Mouse (Mus musculus): ENCODE results near the gene Lrrc4c.

Lrrc4c gene

GRCm38 (mm10) chr2:96547171-96547570 is 229.2 kb downstream of the Lrrc4c start:
- DNase-seq (ENCODE audit: low spot score in 2 of 2) = no peak

GRCm38 (mm10) chr2:96573755-96574154 is 255.8 kb downstream of the Lrrc4c start:
- no peak for DNase-seq (ENCODE audit: low spot score in 2 of 2)

GRCm38 (mm10) chr2:96577701-96578100 is 259.7 kb downstream of the Lrrc4c start:
- no peak for DNase-seq (ENCODE audit: low spot score in 2 of 2)

GRCm38 (mm10) chr2:96580136-96580733 is 262.3 kb downstream of the Lrrc4c start:
- no peak for DNase-seq (ENCODE audit: low spot score in 2 of 2)

- no peak for DNase-seq (ENCODE audit: low spot score in 2 of 2)
Measured at GRCm38 (mm10) chr2:96585665-96586064, 267.7 kb downstream of the Lrrc4c start.

GRCm38 (mm10) chr2:96604801-96605200 is 286.8 kb downstream of the Lrrc4c start:
- DNase-seq (ENCODE audit: low spot score in 2 of 2) = no peak

- no peak for DNase-seq (ENCODE audit: low spot score in 2 of 2)
Measured at GRCm38 (mm10) chr2:96614121-96614520, 296.2 kb downstream of the Lrrc4c start.

- no peak for DNase-seq (ENCODE audit: low spot score in 2 of 2)
Measured at GRCm38 (mm10) chr2:96618691-96619205, 300.8 kb downstream of the Lrrc4c start.

- no peak for DNase-seq (ENCODE audit: low spot score in 2 of 2)
Measured at GRCm38 (mm10) chr2:96667113-96667512, 349.1 kb downstream of the Lrrc4c start.

GRCm38 (mm10) chr2:96681806-96682205 is 363.8 kb downstream of the Lrrc4c start:
- DNase-seq (ENCODE audit: low spot score in 2 of 2) = no peak

GRCm38 (mm10) chr2:96685328-96685727 is 367.4 kb downstream of the Lrrc4c start:
- DNase-seq (ENCODE audit: low spot score in 2 of 2) = no peak

- DNase-seq (ENCODE audit: low spot score in 2 of 2) = no peak
Measured at GRCm38 (mm10) chr2:96705004-96705403, 387.0 kb downstream of the Lrrc4c start.

GRCm38 (mm10) chr2:96707772-96708350 is 389.9 kb downstream of the Lrrc4c start:
- DNase-seq (ENCODE audit: low spot score in 2 of 2) = no peak

- DNase-seq (ENCODE audit: low spot score in 2 of 2) = no peak
Measured at GRCm38 (mm10) chr2:96714561-96714960, 396.6 kb downstream of the Lrrc4c start.

- no peak for DNase-seq (ENCODE audit: low spot score in 2 of 2)
Measured at GRCm38 (mm10) chr2:96717353-96717752, 399.4 kb downstream of the Lrrc4c start.

GRCm38 (mm10) chr2:96723395-96723794 is 405.4 kb downstream of the Lrrc4c start:
- DNase-seq (ENCODE audit: low spot score in 2 of 2) = no peak

GRCm38 (mm10) chr2:96736081-96736480 is 418.1 kb downstream of the Lrrc4c start:
- DNase-seq (ENCODE audit: low spot score in 2 of 2) = no peak

GRCm38 (mm10) chr2:96755066-96755465 is 437.1 kb downstream of the Lrrc4c start:
- DNase-seq (ENCODE audit: low spot score in 2 of 2) = no peak

- DNase-seq (ENCODE audit: low spot score in 2 of 2) = no peak
Measured at GRCm38 (mm10) chr2:96757701-96758100, 439.7 kb downstream of the Lrrc4c start.

GRCm38 (mm10) chr2:96763538-96763937 is 445.6 kb downstream of the Lrrc4c start:
- no peak for DNase-seq (ENCODE audit: low spot score in 2 of 2)

- no peak for DNase-seq (ENCODE audit: low spot score in 2 of 2)
Measured at GRCm38 (mm10) chr2:96775376-96775775, 457.4 kb downstream of the Lrrc4c start.

GRCm38 (mm10) chr2:96796681-96797385 is 478.9 kb downstream of the Lrrc4c start:
- DNase-seq (ENCODE audit: low spot score in 2 of 2) = no peak

- no peak for DNase-seq (ENCODE audit: low spot score in 2 of 2)
Measured at GRCm38 (mm10) chr2:96850839-96851396, 532.9 kb downstream of the Lrrc4c start.
